Mouse (Mus musculus): Measurements from ENCODE around the gene Map3k4. TPM values are rescaled to one million over a fixed set of nuclear protein-coding genes. Genes with fewer than 3 reads are reported as not detected.

Gene Map3k4
- polyA plus RNA-seq, 1 experiment from 2014 or later, result 52.4 TPM

DNA sequence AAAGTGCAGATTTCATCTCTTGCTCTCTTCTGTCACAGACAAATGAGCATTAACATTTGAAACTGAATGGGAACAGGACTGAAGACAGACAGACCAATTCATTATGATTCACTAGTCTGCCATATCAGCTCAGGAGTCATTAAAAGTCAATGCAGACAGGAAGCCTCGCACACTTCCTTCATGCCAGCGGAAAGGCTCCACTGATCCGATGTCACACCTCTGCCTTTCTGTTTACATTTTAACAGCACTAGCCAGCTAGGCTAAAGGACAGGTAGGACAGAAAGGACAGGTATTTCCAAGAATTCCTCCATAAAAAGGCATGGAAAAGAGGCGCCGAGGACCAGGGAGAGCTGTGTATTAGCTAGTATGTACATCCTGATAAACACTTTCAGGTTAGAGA lies 45.6 kb downstream of the Map3k4 start:
- 70% methylated on average over 5 of the region's 5 CpGs for WGBS
- no peaks in the 10 kb centered on the region for H3K27me3 ChIP-seq (ENCODE audit: control insufficient read depth, insufficient read depth, low read length)
- no peak for ATAC-seq (ENCODE audit: insufficient number of reproducible peaks, insufficient read depth, low FRiP score, low read depth)

GRCm38 (mm10) chr17:12271805-12272204 lies 46.8 kb downstream of the Map3k4 start:
- no peak overlapping the region for H3K9ac ChIP-seq (replicated peaks; ENCODE audit: low read depth, low read length)
- no peaks in the 10 kb centered on the region for H3K27me3 ChIP-seq (ENCODE audit: control insufficient read depth, insufficient read depth, low read length)
- H3K4me2 ChIP-seq (replicated peaks; ENCODE audit: low read depth, low read length), result no peak overlapping the region
- H3K36me3 ChIP-seq (ENCODE audit: control insufficient read depth, insufficient read depth, low read length), result peaks cover 36% of the 10 kb centered on the region
- no peak overlapping the region for H3K4me3 ChIP-seq (ENCODE audit: low read depth, low read length)
- 0 out of 2 replicates have a peak, but pooled peaks cover under 1% of the 10 kb centered on the region for H3K4me1 ChIP-seq (ENCODE audit: control insufficient read depth, insufficient read depth, low read length)
- no peak for ATAC-seq (ENCODE audit: insufficient number of reproducible peaks, insufficient read depth, low FRiP score, low read depth)
- no peak overlapping the region for H3K27ac ChIP-seq (ENCODE audit: low read length)
- WGBS, result 95% methylated on average over 18 of the region's 18 CpGs
- no peaks in the 10 kb centered on the region for H3K9me3 ChIP-seq (ENCODE audit: control insufficient read depth, low read depth, low read length)

More for the DNA sequence above, 45.6 kb downstream of the Map3k4 start:
- Histone ChIP-seq H3K27ac (ENCODE audit: low read length) (no peak overlapping the region), H3K9me3 (ENCODE audit: control insufficient read depth, low read depth, low read length) (no peaks in the 10 kb centered on the region), H3K36me3 (ENCODE audit: control insufficient read depth, insufficient read depth, low read length) (peaks cover 38% of the 10 kb centered on the region), H3K4me1 (ENCODE audit: control insufficient read depth, insufficient read depth, low read length) (peaks cover 3% of the 10 kb centered on the region; the same call in 1 of the 2 replicates), H3K4me2 (replicated peaks; ENCODE audit: low read depth, low read length) (no peak overlapping the region), H3K9ac (replicated peaks; ENCODE audit: low read depth, low read length) (no peak overlapping the region), H3K4me3 (ENCODE audit: low read depth, low read length) (no peak overlapping the region)

DNA sequence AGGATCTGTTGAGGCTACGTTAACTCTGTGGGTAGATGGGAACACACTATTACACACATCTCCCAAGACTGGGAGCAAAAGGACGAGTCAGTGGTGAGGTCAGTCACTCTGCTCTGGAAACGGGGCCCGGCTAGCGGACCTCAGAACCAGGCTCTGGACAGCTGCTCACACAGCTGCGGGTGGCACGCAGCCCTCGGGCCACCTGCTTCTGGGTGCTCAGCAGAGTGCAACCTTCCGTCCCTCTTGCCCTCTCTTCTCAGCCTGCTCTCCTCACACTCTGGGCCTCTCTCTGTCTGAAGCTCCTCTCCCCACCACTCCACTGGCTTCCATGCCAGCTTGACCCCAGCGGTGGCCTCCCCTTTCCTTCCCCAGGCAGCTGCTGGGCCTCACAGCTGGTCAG lies 50.1 kb downstream of the Map3k4 start:
- H3K27me3 ChIP-seq (ENCODE audit: control insufficient read depth, insufficient read depth, low read length), result no peaks in the 10 kb centered on the region
- ATAC-seq (ENCODE audit: insufficient number of reproducible peaks, insufficient read depth, low FRiP score, low read depth), result no peak
- H3K36me3 ChIP-seq (ENCODE audit: control insufficient read depth, insufficient read depth, low read length), result peaks cover 23% of the 10 kb centered on the region
- no peak overlapping the region for H3K27ac ChIP-seq (ENCODE audit: low read length)
- H3K4me2 ChIP-seq (replicated peaks; ENCODE audit: low read depth, low read length), result no peak overlapping the region
- 80% methylated on average over 10 of the region's 10 CpGs for WGBS
- no peaks in the 10 kb centered on the region for H3K9me3 ChIP-seq (ENCODE audit: control insufficient read depth, low read depth, low read length)
- no peak overlapping the region for H3K4me3 ChIP-seq (ENCODE audit: low read depth, low read length)
- peaks cover 7% of the 10 kb centered on the region; the same call in 1 of the 2 replicates for H3K4me1 ChIP-seq (ENCODE audit: control insufficient read depth, insufficient read depth, low read length)
- no peak overlapping the region for H3K9ac ChIP-seq (replicated peaks; ENCODE audit: low read depth, low read length)

DNA sequence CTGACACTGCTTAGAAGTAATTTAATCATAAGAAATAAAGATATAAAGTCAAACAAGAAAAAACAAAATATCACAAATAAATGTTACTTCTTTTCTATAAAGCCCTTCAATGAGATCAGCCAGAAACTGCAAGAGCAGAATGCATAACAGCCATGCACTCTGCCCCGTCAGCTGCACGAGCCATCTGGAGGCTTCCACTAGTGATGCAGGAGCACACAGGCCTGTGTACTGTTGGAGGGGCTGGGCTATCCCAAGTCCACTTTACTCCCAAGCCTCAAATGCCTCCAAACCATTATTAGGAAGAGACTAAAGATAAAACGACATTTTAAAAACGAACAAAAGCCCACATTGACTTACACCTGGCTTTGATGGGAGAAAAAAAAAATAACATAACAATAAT lies 50.5 kb downstream of the Map3k4 start:
- Histone ChIP-seq H3K9ac (replicated peaks; ENCODE audit: low read depth, low read length) (no peak overlapping the region), H3K27ac (ENCODE audit: low read length) (no peak overlapping the region), H3K4me1 (ENCODE audit: control insufficient read depth, insufficient read depth, low read length) (peaks cover 7% of the 10 kb centered on the region; the same call in 1 of the 2 replicates), H3K9me3 (ENCODE audit: control insufficient read depth, low read depth, low read length) (no peaks in the 10 kb centered on the region), H3K4me2 (replicated peaks; ENCODE audit: low read depth, low read length) (no peak overlapping the region), H3K4me3 (ENCODE audit: low read depth, low read length) (no peak overlapping the region), H3K27me3 (ENCODE audit: control insufficient read depth, insufficient read depth, low read length) (no peaks in the 10 kb centered on the region), H3K36me3 (ENCODE audit: control insufficient read depth, insufficient read depth, low read length) (peaks cover 23% of the 10 kb centered on the region)
- no peak for ATAC-seq (ENCODE audit: insufficient number of reproducible peaks, insufficient read depth, low FRiP score, low read depth)
- 77% methylated on average over 4 of the region's 4 CpGs for WGBS

- Histone ChIP-seq H3K36me3 (ENCODE audit: control insufficient read depth, insufficient read depth, low read length) (peaks cover 15% of the 10 kb centered on the region), H3K9ac (replicated peaks; ENCODE audit: low read depth, low read length) (no peak overlapping the region), H3K4me1 (ENCODE audit: control insufficient read depth, insufficient read depth, low read length) (peaks cover 7% of the 10 kb centered on the region; the same call in 1 of the 2 replicates), H3K27ac (ENCODE audit: low read length) (0 out of 2 replicates have a peak overlapping the region, but pooled peaks have one; percentile 21), H3K4me2 (replicated peaks; ENCODE audit: low read depth, low read length) (no peak overlapping the region), H3K27me3 (ENCODE audit: control insufficient read depth, insufficient read depth, low read length) (no peaks in the 10 kb centered on the region), H3K9me3 (ENCODE audit: control insufficient read depth, low read depth, low read length) (no peaks in the 10 kb centered on the region), H3K4me3 (ENCODE audit: low read depth, low read length) (no peak overlapping the region)
- ATAC-seq (ENCODE audit: insufficient number of reproducible peaks, insufficient read depth, low FRiP score, low read depth), result peak; percentile 64; the same call in 1 of the 2 replicates
- 64% methylated on average over 21 of the region's 21 CpGs for WGBS
Observed at GRCm38 (mm10) chr17:12265969-12266925, 52.3 kb downstream of the Map3k4 start.

DNA sequence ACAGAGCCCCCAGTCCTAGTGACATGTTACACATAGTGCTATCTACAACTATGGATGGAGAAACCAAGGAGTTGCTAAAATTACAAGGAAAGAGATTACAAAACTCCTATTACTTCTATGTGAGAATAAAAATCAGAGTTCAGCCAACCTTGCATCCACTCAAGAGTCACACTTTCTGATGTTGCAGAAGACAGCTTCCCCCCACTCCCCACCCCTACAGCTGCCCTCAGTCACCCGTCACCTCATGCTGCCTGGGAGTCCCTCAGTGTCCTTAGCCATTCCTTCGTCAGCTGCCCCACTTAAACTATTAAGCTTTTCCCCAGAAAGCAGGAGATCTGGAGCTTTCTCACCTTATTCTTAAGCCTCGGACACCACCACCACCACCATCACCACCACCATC lies 54.3 kb downstream of the Map3k4 start:
- no peak for ATAC-seq (ENCODE audit: insufficient number of reproducible peaks, insufficient read depth, low FRiP score, low read depth)
- H3K27ac ChIP-seq (ENCODE audit: low read length), result no peak overlapping the region
- H3K9ac ChIP-seq (replicated peaks; ENCODE audit: low read depth, low read length), result no peak overlapping the region
- H3K36me3 ChIP-seq (ENCODE audit: control insufficient read depth, insufficient read depth, low read length), result peaks cover 15% of the 10 kb centered on the region
- H3K4me3 ChIP-seq (ENCODE audit: low read depth, low read length), result no peak overlapping the region
- H3K9me3 ChIP-seq (ENCODE audit: control insufficient read depth, low read depth, low read length), result no peaks in the 10 kb centered on the region
- whole genome bisulfite sequencing, result 86% methylated on average over 3 of the region's 3 CpGs
- peaks cover 7% of the 10 kb centered on the region; the same call in 1 of the 2 replicates for H3K4me1 ChIP-seq (ENCODE audit: control insufficient read depth, insufficient read depth, low read length)
- H3K4me2 ChIP-seq (replicated peaks; ENCODE audit: low read depth, low read length), result no peak overlapping the region
- no peaks in the 10 kb centered on the region for H3K27me3 ChIP-seq (ENCODE audit: control insufficient read depth, insufficient read depth, low read length)

GRCm38 (mm10) chr17:12263787-12264186 lies 54.8 kb downstream of the Map3k4 start:
- Histone ChIP-seq H3K4me2 (replicated peaks; ENCODE audit: low read depth, low read length) (no peak overlapping the region), H3K4me1 (ENCODE audit: control insufficient read depth, insufficient read depth, low read length) (peaks cover 7% of the 10 kb centered on the region; the same call in 1 of the 2 replicates), H3K9me3 (ENCODE audit: control insufficient read depth, low read depth, low read length) (no peaks in the 10 kb centered on the region), H3K4me3 (ENCODE audit: low read depth, low read length) (no peak overlapping the region), H3K27me3 (ENCODE audit: control insufficient read depth, insufficient read depth, low read length) (no peaks in the 10 kb centered on the region), H3K36me3 (ENCODE audit: control insufficient read depth, insufficient read depth, low read length) (peaks cover 15% of the 10 kb centered on the region), H3K9ac (replicated peaks; ENCODE audit: low read depth, low read length) (no peak overlapping the region), H3K27ac (ENCODE audit: low read length) (no peak overlapping the region)
- no peak for ATAC-seq (ENCODE audit: insufficient number of reproducible peaks, insufficient read depth, low FRiP score, low read depth)
- 71% methylated on average over 13 of the region's 13 CpGs for WGBS

- Histone ChIP-seq H3K36me3 (ENCODE audit: control insufficient read depth, insufficient read depth, low read length) (peaks cover 18% of the 10 kb centered on the region), H3K27ac (ENCODE audit: low read length) (no peak overlapping the region), H3K4me3 (ENCODE audit: low read depth, low read length) (no peak overlapping the region), H3K4me1 (ENCODE audit: control insufficient read depth, insufficient read depth, low read length) (peaks cover 7% of the 10 kb centered on the region; the same call in 1 of the 2 replicates), H3K4me2 (replicated peaks; ENCODE audit: low read depth, low read length) (no peak overlapping the region), H3K27me3 (ENCODE audit: control insufficient read depth, insufficient read depth, low read length) (no peaks in the 10 kb centered on the region), H3K9me3 (ENCODE audit: control insufficient read depth, low read depth, low read length) (no peaks in the 10 kb centered on the region), H3K9ac (replicated peaks; ENCODE audit: low read depth, low read length) (no peak overlapping the region)
- WGBS, result 85% methylated on average over 8 of the region's 8 CpGs
- ATAC-seq (ENCODE audit: insufficient number of reproducible peaks, insufficient read depth, low FRiP score, low read depth), result no peak
Observed at GRCm38 (mm10) chr17:12262851-12263250, 55.7 kb downstream of the Map3k4 start.
